Mouse (Mus musculus) spleen, adult 2 months (tissue): ENCODE measurements around the gene Slc15a2. TPM values are rescaled to one million over a fixed set of nuclear protein-coding genes. Genes with fewer than 3 reads are reported as not detected.

Source experiments
- DNase-seq, 2 experiments: peaks; one replicate each; pipeline versions ENCODE4 v3.0.0 to v3.0.0-alpha.2; 2012 to 2021; ENCODE audit warnings: low spot score in 2 of 2, low read depth in 1 of 2
- H3K27ac ChIP-seq: fragments of 200-500 bp; 2 replicates; pipeline ENCODE4 v1.5.1; 2012; ENCODE audit warnings: low read length, inconsistent platforms; ENCODE audit not compliant: insufficient read depth
- H3K27me3 ChIP-seq: fragments of 200-500 bp; 2 replicates; pipeline ENCODE4 v1.6.1; 2012; ENCODE audit warnings: mild to moderate bottlenecking, moderate library complexity, low read length, inconsistent platforms; ENCODE audit not compliant: control insufficient read depth, insufficient read depth
- H3K36me3 ChIP-seq: fragments of 200-500 bp; 2 replicates; pipeline ENCODE4 v1.6.1; 2012; ENCODE audit warnings: mild to moderate bottlenecking, low read length, inconsistent platforms; ENCODE audit not compliant: control insufficient read depth, insufficient read depth
- H3K4me1 ChIP-seq: fragments of 200-500 bp; 2 replicates; pipeline ENCODE4 v1.6.1; 2011; ENCODE audit warnings: inconsistent platforms; ENCODE audit not compliant: control insufficient read depth, insufficient read depth, insufficient read length
- H3K4me3 ChIP-seq: fragments of 200-500 bp; 2 replicates; pipeline ENCODE4 v1.5.1; 2011; ENCODE audit warnings: mild to moderate bottlenecking, inconsistent platforms; ENCODE audit not compliant: insufficient read depth, insufficient read length; ENCODE audit errors: extremely low read depth
- CTCF ChIP-seq: fragments of 200-500 bp; IDR thresholded peaks from 2 replicates; pipeline ENCODE4 v1.5.1; 2011; ENCODE audit warnings: mild to moderate bottlenecking, inconsistent platforms; ENCODE audit not compliant: insufficient read depth, insufficient read length, insufficient replicate concordance; ENCODE audit errors: extremely low read depth
- POLR2A ChIP-seq: fragments of 200-500 bp; IDR thresholded peaks from 2 replicates; pipeline ENCODE4 v1.6.1; 2011; ENCODE audit warnings: low read depth, low read length, inconsistent platforms
- WGBS: fragments of 180-500 bp; shearing (Covaris S2); methylation state at CpG from one replicate; pipeline ENCODE4 v1.1.7; 2018; 5-methylcytosine and 5-hydroxymethylcytosine counted together
- polyA plus RNA-seq: library from polyadenylated mRNA; depleted of rRNA; stranded (reverse); fragments of >200 nt; gene quantifications from 2 replicates; pipeline ENCODE4 v1.2.3, GENCODE M21; 2012; rRNA removed

The Slc15a2 gene
- polyA plus RNA-seq: 1.2 and 2.1 TPM in 2 replicates

DNA sequence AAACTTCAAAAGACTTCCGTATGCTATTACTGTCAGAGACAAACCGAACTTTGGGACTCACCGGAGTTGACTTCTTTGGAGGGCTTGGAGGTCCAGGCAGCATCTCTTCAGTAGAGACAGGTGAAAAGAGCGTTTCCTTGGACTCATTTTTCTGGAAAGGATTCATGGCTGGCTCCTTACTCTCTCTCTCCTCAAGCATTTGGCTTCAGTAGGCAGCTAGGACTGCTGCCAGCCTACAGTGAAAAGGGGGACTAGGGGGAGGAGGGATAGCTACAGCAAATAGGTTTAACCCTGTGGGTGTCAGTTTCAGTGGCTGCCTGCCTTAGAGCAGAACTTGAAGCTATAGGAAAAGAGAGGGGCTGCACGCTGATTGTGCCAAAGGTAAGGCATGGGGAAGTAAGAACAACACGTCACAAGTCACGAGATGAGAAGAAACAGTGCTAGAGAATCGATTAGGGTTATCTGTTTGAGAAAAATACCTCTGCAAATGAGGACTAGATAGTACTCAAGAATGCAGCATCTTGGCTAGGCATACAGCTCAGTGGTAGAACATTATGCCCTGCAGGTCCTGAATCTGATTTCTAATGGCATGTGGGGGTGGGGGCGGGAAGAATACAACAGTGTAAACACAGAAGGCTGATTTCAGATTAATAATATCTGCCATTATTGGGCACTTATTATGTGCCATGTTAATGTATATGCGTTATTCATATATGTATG lies at the start of gene Slc15a2:
Gene Slc15a2, minus strand, starts transcription at position 369 of the 720 bp plus-strand sequence.
- TF ChIP-seq CTCF: no peak
- no peak for TF ChIP-seq POLR2A
- H3K36me3 ChIP-seq: no peaks in the 10 kb centered on the region
- no peaks in the 10 kb centered on the region for H3K27me3 ChIP-seq
- no peaks in the 10 kb centered on the region for H3K4me1 ChIP-seq
- no peak within 1 kb of the TSS for H3K27ac ChIP-seq
- no peak for DNase-seq
- no peak within 1 kb of the TSS for H3K4me3 ChIP-seq
- 77% methylated on average over 10 of the region's 10 CpGs for WGBS

DNA sequence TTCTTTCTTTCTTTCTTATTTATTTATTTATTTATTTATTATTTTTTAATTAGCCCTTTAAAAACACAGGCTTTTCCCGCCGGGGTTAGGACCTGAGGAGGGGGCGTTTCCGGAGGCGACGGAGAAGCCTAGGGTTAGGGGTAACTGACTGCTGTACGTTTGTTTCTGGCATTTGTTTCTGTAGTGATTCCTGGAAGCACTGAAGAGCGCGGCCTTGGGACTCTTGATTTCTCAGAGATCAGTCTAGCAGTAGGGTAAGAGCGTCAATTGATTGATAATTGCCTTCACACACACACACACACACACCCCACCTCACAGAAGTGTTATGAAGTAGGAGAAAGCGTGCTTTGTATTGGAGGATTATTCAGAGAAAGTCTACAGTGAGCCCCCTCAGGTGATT lies 44.1 kb upstream of the Slc15a2 start:
- DNase-seq: no peak
- TF ChIP-seq POLR2A (no peak), CTCF (no peak)
- WGBS: 25% methylated on average over 11 of the region's 11 CpGs

DNA sequence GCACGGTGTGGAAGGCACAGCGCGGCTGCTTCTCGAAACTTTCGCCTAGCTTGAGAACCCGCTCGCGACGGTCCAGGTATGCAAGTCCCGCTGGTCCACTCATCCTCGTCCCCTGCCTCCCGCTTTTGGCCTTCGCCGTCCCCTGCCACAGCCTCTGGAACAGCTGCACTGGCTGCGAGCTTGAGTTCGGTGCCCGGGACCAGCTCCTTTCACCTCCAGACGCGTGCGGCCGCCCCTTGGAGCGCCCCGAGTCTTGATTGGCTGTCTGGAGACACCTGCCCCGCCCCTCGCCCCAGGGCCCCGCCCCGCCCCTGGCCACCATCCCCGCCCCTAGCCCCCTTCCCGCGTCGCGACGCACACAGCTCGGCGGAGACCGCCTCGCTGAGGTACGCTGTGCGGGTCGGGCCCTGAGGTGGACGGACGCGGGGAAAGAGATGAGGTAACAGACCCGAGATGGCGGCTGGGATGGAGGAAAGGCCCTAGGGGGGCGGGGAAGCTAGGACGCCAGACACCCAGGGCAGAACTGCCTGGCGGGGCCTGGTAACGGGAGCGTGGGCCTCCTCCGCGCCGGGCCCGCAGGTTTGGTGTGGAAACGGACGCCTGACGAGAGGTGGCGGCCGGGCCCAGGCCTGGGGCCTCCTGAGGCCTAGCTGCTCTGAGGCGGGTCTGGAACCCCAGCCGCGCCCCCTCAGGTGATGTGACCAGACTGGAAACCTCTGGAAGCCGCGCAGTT lies 43.5 kb upstream of the Slc15a2 start, which contains the start of gene Iqcb1:
Gene Iqcb1, plus strand, starts transcription at position 332 of the 733 bp plus-strand sequence.
- H3K4me3 ChIP-seq: peak within 1 kb of the TSS; percentile 88
- H3K4me1 ChIP-seq: peaks cover 6% of the 10 kb centered on the region; the same call in 1 of the 2 replicates
- no peaks in the 10 kb centered on the region for H3K36me3 ChIP-seq
- 0 out of 2 replicates have a peak within 1 kb of the TSS, but pooled peaks have one; percentile 5 for H3K27ac ChIP-seq
- H3K27me3 ChIP-seq: no peaks in the 10 kb centered on the region
- no peak; the same call in 1 of the 2 replicates for TF ChIP-seq POLR2A
- TF ChIP-seq CTCF: no peak
- DNase-seq: peak; percentile 60 to 80
- WGBS: 1% methylated on average over 64 of the region's 64 CpGs

More for the DNA sequence above, 44.1 kb upstream of the Slc15a2 start:
- Histone ChIP-seq H3K27me3 (no peaks in the 10 kb centered on the region), H3K4me3 (peak overlapping the region; percentile 88), H3K36me3 (no peaks in the 10 kb centered on the region), H3K27ac (no peak overlapping the region), H3K4me1 (peaks cover 6% of the 10 kb centered on the region; the same call in 1 of the 2 replicates)

DNA sequence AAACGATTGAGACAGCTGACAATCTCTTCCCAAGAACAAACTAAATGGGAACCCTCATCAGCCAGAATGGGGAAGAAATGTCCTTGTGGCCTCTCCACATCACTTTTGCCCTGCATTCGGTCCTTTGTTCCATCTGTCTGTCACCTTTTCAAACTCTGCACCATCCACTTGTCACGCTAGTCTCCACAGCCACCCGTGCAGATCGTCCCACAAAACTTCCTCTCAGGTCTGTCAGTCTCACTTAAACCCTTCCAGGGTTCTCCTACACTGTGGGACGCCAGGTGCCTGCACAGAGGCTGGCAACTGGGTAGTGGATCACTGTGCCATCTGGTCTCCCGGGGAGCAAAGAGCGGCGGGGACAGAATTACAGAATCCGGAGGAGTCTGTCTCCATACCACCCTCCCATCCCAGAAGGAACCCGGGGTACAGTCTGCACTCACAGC lies 42.9 kb upstream of the Slc15a2 start:
- Histone ChIP-seq H3K36me3 (no peaks in the 10 kb centered on the region), H3K27ac (no peak overlapping the region), H3K4me1 (peaks cover 6% of the 10 kb centered on the region; the same call in 1 of the 2 replicates), H3K27me3 (no peaks in the 10 kb centered on the region), H3K4me3 (peak overlapping the region; percentile 88)
- WGBS: 8% methylated on average over 11 of the region's 11 CpGs
- TF ChIP-seq CTCF (no peak), POLR2A (no peak)
- DNase-seq: peak in 1 of 2 experiments; percentile 8

DNA sequence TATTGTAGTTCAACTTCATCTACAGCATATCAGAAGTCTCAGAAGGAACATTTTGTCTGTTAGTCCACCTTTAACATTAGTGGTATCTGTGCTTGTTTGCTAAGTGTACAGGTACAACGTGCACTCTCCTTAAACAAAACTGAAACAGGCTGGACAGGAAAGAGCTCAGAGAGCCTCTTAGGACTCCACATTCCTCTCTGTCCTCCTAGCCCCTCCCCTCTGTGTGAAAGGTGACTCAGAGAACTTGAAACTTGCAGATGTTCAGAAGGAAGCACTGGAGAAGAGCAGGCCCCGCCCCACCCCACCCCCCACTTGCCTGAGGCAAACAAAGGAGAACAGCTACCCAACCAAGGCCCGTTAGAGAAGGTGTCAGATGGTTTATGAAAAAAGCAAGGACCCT lies 36.7 kb upstream of the Slc15a2 start:
- no peaks in the 10 kb centered on the region for H3K27me3 ChIP-seq
- peaks cover 3% of the 10 kb centered on the region; the same call in 1 of the 2 replicates for H3K4me1 ChIP-seq
- WGBS: 2% methylated on average over 3 of the region's 3 CpGs
- peak; percentile 34 to 48 for DNase-seq
- TF ChIP-seq POLR2A (no peak), CTCF (no peak)
- H3K27ac ChIP-seq: no peak overlapping the region
- H3K4me3 ChIP-seq: no peak overlapping the region
- H3K36me3 ChIP-seq: no peaks in the 10 kb centered on the region

DNA sequence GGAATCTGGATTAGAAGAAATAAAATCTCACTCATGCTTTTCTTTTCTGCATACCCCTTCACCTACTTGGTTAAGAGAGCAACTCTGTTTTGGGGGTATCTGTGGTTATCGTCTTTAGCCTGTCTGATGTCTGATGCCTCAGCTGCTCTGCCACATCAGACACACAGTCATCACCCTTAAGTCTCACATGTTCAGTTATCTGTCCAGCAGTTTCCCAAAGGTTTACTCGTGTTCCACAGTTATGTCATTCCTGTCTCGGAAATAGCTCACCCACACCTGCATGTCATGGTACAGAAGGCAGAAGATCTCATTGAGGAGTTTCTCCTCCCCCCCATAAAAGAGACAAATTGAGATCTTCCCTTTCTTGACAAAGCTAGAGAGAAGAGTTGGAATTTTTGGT lies 36.0 kb upstream of the Slc15a2 start:
- TF ChIP-seq POLR2A: no peak
- TF ChIP-seq CTCF: no peak
- H3K4me3 ChIP-seq: no peak overlapping the region
- DNase-seq: no peak
- H3K36me3 ChIP-seq: no peaks in the 10 kb centered on the region
- peaks cover 3% of the 10 kb centered on the region; the same call in 1 of the 2 replicates for H3K4me1 ChIP-seq
- no peak overlapping the region for H3K27ac ChIP-seq
- 76% methylated on average over 3 of the region's 3 CpGs for WGBS
- no peaks in the 10 kb centered on the region for H3K27me3 ChIP-seq

DNA sequence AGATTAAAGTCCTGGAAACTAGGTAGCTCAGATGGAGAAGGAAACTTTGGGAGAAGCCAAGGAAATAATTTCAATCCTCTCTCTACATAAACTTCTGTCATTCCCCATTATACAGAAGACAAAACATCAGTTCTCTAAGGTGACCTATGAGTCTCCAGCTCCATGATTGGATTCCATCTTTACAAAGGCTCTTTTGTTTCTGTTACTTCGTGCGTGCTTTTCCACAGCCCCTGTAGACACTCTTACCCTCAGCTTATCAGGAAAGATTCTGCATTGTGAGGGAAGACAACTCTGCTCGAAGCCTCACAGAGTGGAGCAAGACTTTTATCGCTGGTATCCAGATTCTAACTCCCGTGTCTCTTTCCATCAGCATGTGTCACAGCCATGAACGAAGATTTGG lies 35.3 kb upstream of the Slc15a2 start:
- Histone ChIP-seq H3K4me3 (no peak overlapping the region), H3K4me1 (peaks cover 3% of the 10 kb centered on the region; the same call in 1 of the 2 replicates), H3K27me3 (no peaks in the 10 kb centered on the region), H3K27ac (no peak overlapping the region), H3K36me3 (no peaks in the 10 kb centered on the region)
- 93% methylated on average over 6 of the region's 6 CpGs for WGBS
- TF ChIP-seq POLR2A (no peak), CTCF (no peak)
- no peak for DNase-seq
